Mouse (Mus musculus) telencephalon, adult 2 months (tissue): ENCODE measurements around the gene Tbx10.
A peak's percentile ranks its signal among the peaks of the same experiment; 100 is the strongest.
"Not testable (repeated sequence)": the region's sequence is repeated elsewhere in the genome, so short reads cannot be mapped to it uniquely, and the experiment has no call there.

ENCODE experiments used
- DNase-seq: peaks from one replicate; pipeline ENCODE4 v3.0.0-alpha.2; 2011; ENCODE audit warnings: low read depth, low spot score

Tbx10 gene

GRCm38 (mm10) chr19:4003641-4004040 lies 11.1 kb downstream of the Tbx10 start:
- no peak for DNase-seq

- DNase-seq = no peak
Measured at GRCm38 (mm10) chr19:4004331-4004730, 11.8 kb downstream of the Tbx10 start.

- no peak for DNase-seq
Measured at GRCm38 (mm10) chr19:4005091-4005490, 12.5 kb downstream of the Tbx10 start.

GRCm38 (mm10) chr19:4005971-4006370 lies 13.4 kb downstream of the Tbx10 start:
- no peak for DNase-seq

- no peak for DNase-seq
Measured at GRCm38 (mm10) chr19:4011086-4011485, 18.5 kb downstream of the Tbx10 start.

- DNase-seq = peak; percentile 99
Measured at GRCm38 (mm10) chr19:4012432-4013022, 20.0 kb downstream of the Tbx10 start, which contains the start of gene Ndufv1. TSS of gene Ndufv1 (minus strand) at chr19:4012806.

- no peak for DNase-seq
Measured at GRCm38 (mm10) chr19:4013066-4013465, 20.5 kb downstream of the Tbx10 start.

GRCm38 (mm10) chr19:4014802-4015201 lies 22.2 kb downstream of the Tbx10 start:
- DNase-seq = no peak

- DNase-seq = no peak
Measured at GRCm38 (mm10) chr19:4015635-4016034, 23.1 kb downstream of the Tbx10 start.

- no peak for DNase-seq
Measured at GRCm38 (mm10) chr19:4017921-4018587, 25.5 kb downstream of the Tbx10 start.

- DNase-seq = peak; percentile 67
Measured at GRCm38 (mm10) chr19:4018743-4019583, 26.4 kb downstream of the Tbx10 start.

GRCm38 (mm10) chr19:4023185-4023584 lies 30.6 kb downstream of the Tbx10 start:
- no peak for DNase-seq

GRCm38 (mm10) chr19:4027576-4027975 lies 35.0 kb downstream of the Tbx10 start:
- DNase-seq = peak; percentile 60

GRCm38 (mm10) chr19:4032668-4033067 lies 40.1 kb downstream of the Tbx10 start:
- DNase-seq = no peak

GRCm38 (mm10) chr19:4033298-4033697 lies 40.7 kb downstream of the Tbx10 start:
- DNase-seq = no peak

GRCm38 (mm10) chr19:4033742-4034141 lies 41.2 kb downstream of the Tbx10 start:
- DNase-seq = no peak

- no peak for DNase-seq
Measured at GRCm38 (mm10) chr19:4036327-4037045, 43.9 kb downstream of the Tbx10 start.

- DNase-seq = not testable (repeated sequence)
Measured at GRCm38 (mm10) chr19:4037154-4037787, 44.7 kb downstream of the Tbx10 start.

- DNase-seq = peak; percentile 80
Measured at GRCm38 (mm10) chr19:4037788-4038232, 45.3 kb downstream of the Tbx10 start, which contains the start of gene Gstp1. TSS of gene Gstp1 (minus strand) at chr19:4037985.

- DNase-seq = not testable (repeated sequence)
Measured at GRCm38 (mm10) chr19:4040941-4041340, 48.4 kb downstream of the Tbx10 start.

- not testable (repeated sequence) for DNase-seq
Measured at GRCm38 (mm10) chr19:4041500-4041899, 48.9 kb downstream of the Tbx10 start.
